Comparison of ENCODE assay signal across 8 mouse cellular contexts in genomic region chr17:83938671-83939244, GRCm38 (mm10).
DNase-seq lines count a peak whose midpoint lies in the region; ATAC-seq and TF ChIP-seq lines count a peak whose summit lies in the region.

No protein-coding gene starts in this region.

- no peak overlapping the region for H3K9ac ChIP-seq in heart, adult 2 months (ENCODE audit: low read depth, low read length)
- 0 out of 2 replicates have a peak overlapping the region, but pooled peaks have one; percentile 13 for H3K9ac ChIP-seq in kidney, postnatal 0 days (ENCODE audit: low read depth, low read length)
- H3K9ac ChIP-seq in limb, embryonic 13.5 days, result no peak overlapping the region; the same call in 1 of the 2 replicates
- H3K9ac ChIP-seq in stomach, embryonic 15.5 days, result no peak overlapping the region

- DNase-seq in heart, adult 11 months, result peak; percentile 96
- no peak for DNase-seq in heart, adult 8-10 months (ENCODE audit: low spot score)
- peak; percentile 66 for DNase-seq in embryo, embryonic 11 days
- DNase-seq in heart, adult 2 months, result peak; percentile 74 to 75
- DNase-seq in kidney, postnatal 0 days (ENCODE audit: low spot score), result peak; percentile 72
- no peak for DNase-seq in lung, postnatal 14 days

- peak overlapping the region; percentile 65 for H3K27ac ChIP-seq in heart, adult 2 months
- peak overlapping the region; percentile 73 for H3K27ac ChIP-seq in kidney, postnatal 0 days
- peak overlapping the region; percentile 95 for H3K27ac ChIP-seq in limb, embryonic 13.5 days
- peak overlapping the region; percentile 51 for H3K27ac ChIP-seq in stomach, embryonic 15.5 days

- no peaks in the 10 kb centered on the region for H3K9me3 ChIP-seq in kidney, postnatal 0 days (replicated peaks; ENCODE audit: low read length)
- no peaks in the 10 kb centered on the region for H3K9me3 ChIP-seq in limb, embryonic 13.5 days
- H3K9me3 ChIP-seq in stomach, embryonic 15.5 days, result no peaks in the 10 kb centered on the region

- no peaks in the 10 kb centered on the region for H3K79me2 ChIP-seq in heart, adult 2 months (replicated peaks; ENCODE audit: control insufficient read depth, insufficient read depth, low read length)

- peak; percentile 38; the same call in 1 of the 2 replicates for ATAC-seq in kidney, postnatal 0 days (replicated peaks; ENCODE audit: low FRiP score, low read depth)
- ATAC-seq in limb, embryonic 13.5 days (ENCODE audit: low FRiP score, low read depth), result peak; percentile 73
- peak; percentile 54; the same call in 1 of the 2 replicates for ATAC-seq in stomach, embryonic 15.5 days (ENCODE audit: insufficient read depth, low FRiP score, low read depth)

- TF ChIP-seq CTCF in heart, adult 2 months (IDR thresholded peaks at IDR 0.05), result no peak
- no peak for TF ChIP-seq CTCF in kidney, postnatal 0 days (IDR thresholded peaks at IDR 0.05; ENCODE audit: low read depth)

- intact Hi-C loops in heart, adult 2 months (cut with DNase I), result no loop called here

- 46% methylated on average over 11 of the region's 11 CpGs for WGBS in heart, adult 2 months
- 19% methylated on average over 11 of the region's 11 CpGs for WGBS in kidney, postnatal 0 days
- 14% methylated on average over 11 of the region's 11 CpGs for WGBS in limb, embryonic 13.5 days
- 41% methylated on average over 11 of the region's 11 CpGs for WGBS in stomach, embryonic 15.5 days

- no peak for TF ChIP-seq POLR2A in heart, adult 2 months (IDR thresholded peaks at IDR 0.05; ENCODE audit: insufficient read depth, low read depth, low read length)

- H3K4me2 ChIP-seq in kidney, postnatal 0 days (ENCODE audit: low read length), result no peak overlapping the region
- H3K4me2 ChIP-seq in limb, embryonic 13.5 days (replicated peaks), result peak overlapping the region; percentile 21; the same call in 1 of the 2 replicates
- H3K4me2 ChIP-seq in stomach, embryonic 15.5 days, result no peak overlapping the region

- peaks cover 20% of the 10 kb centered on the region for H3K4me1 ChIP-seq in heart, adult 2 months (ENCODE audit: control insufficient read depth, insufficient read depth, low read length)
- H3K4me1 ChIP-seq in kidney, postnatal 0 days (replicated peaks; ENCODE audit: insufficient read depth, low read length), result peaks cover 28% of the 10 kb centered on the region
- peaks cover 55% of the 10 kb centered on the region for H3K4me1 ChIP-seq in limb, embryonic 13.5 days
- H3K4me1 ChIP-seq in stomach, embryonic 15.5 days, result peaks cover 23% of the 10 kb centered on the region

- no peaks in the 10 kb centered on the region; the same call in 1 of the 2 replicates for H3K36me3 ChIP-seq in heart, adult 2 months (ENCODE audit: control insufficient read depth, insufficient read depth, low read length)
- H3K36me3 ChIP-seq in kidney, postnatal 0 days (ENCODE audit: insufficient read depth, low read length), result no peaks in the 10 kb centered on the region
- H3K36me3 ChIP-seq in limb, embryonic 13.5 days, result no peaks in the 10 kb centered on the region
- no peaks in the 10 kb centered on the region for H3K36me3 ChIP-seq in stomach, embryonic 15.5 days

- H3K27me3 ChIP-seq in heart, adult 2 months (ENCODE audit: control insufficient read depth, insufficient read depth, low read length), result no peaks in the 10 kb centered on the region
- no peaks in the 10 kb centered on the region for H3K27me3 ChIP-seq in kidney, postnatal 0 days (ENCODE audit: insufficient read depth, low read length)
- no peaks in the 10 kb centered on the region for H3K27me3 ChIP-seq in limb, embryonic 13.5 days
- H3K27me3 ChIP-seq in stomach, embryonic 15.5 days (replicated peaks), result no peaks in the 10 kb centered on the region

- no peak for TF ChIP-seq EP300 in heart, adult 2 months (IDR thresholded peaks at IDR 0.05; ENCODE audit: insufficient read depth, low read depth, low read length)

- H3K4me3 ChIP-seq in heart, adult 2 months, result no peak overlapping the region
- H3K4me3 ChIP-seq in kidney, postnatal 0 days (replicated peaks; ENCODE audit: low read depth, low read length), result no peak overlapping the region
- no peak overlapping the region for H3K4me3 ChIP-seq in limb, embryonic 13.5 days
- H3K4me3 ChIP-seq in stomach, embryonic 15.5 days (replicated peaks), result no peak overlapping the region

Comparison
In these comparisons a context has a peak if more than half of its experiments do, and no peak if none do; other contexts are left out.
1. DNase-seq: peak in heart, adult 11 months (single experiment), embryo, embryonic 11 days (single experiment), heart, adult 2 months (2 of 2) and kidney, postnatal 0 days (single experiment); none in heart, adult 8-10 months (single experiment) and lung, postnatal 14 days (single experiment).
2. Peak in every context shown above with its lines, with median percentiles within 50 percentile points of each other: H3K27ac ChIP-seq and ATAC-seq.